Mouse (Mus musculus) Muller cell, postnatal 12 days (primary cell): ENCODE measurements around the gene Wap.
A peak's percentile ranks its signal among the peaks of the same experiment; 100 is the strongest.

Source experiments
- DNase-seq: peaks from one replicate; pipeline ENCODE4 v3.0.0-alpha.2; 2015; ENCODE audit errors: inconsistent ontology term

Wap gene

GRCm38 (mm10) chr11:6627731-6628130 is 10.7 kb downstream of the Wap start:
- no peak for DNase-seq

- no peak for DNase-seq
Observed at GRCm38 (mm10) chr11:6626388-6626772, 12.1 kb downstream of the Wap start.

- DNase-seq: peak; percentile 96
Observed at GRCm38 (mm10) chr11:6625478-6626387, 12.7 kb downstream of the Wap start, which contains the start of gene Tbrg4. Gene Tbrg4, minus strand, starts transcription at chr11:6626067.

- no peak for DNase-seq
Observed at GRCm38 (mm10) chr11:6624619-6625382, 13.6 kb downstream of the Wap start.

DNA sequence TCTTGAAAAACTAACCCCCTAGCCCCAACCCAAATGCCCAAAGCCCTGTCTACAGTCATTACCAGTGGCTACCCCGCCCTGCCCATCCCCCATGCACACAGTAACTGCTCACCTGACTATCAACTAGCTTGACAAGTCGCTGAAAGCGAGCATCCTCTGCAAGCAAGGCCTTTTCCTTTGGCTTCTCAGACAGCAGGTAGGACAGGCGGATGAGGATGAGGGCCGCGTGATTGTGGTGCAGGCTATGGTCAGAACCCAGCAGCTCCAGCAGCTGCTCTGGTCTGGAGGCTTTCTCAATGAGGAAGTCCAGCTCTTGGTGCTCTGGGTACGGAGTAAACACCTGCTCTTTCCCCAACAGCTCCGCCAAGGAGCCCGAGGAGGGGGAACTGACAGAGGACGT is 14.7 kb downstream of the Wap start:
- DNase-seq: no peak

- DNase-seq: no peak
Observed at GRCm38 (mm10) chr11:6615250-6616205, 22.9 kb downstream of the Wap start.

GRCm38 (mm10) chr11:6605491-6606399 is 32.7 kb downstream of the Wap start, which contains the start of gene Nacad:
Gene Nacad, minus strand, starts transcription at chr11:6606053.
- DNase-seq: peak; percentile 66

- no peak for DNase-seq
Observed at GRCm38 (mm10) chr11:6605021-6605481, 33.4 kb downstream of the Wap start.

GRCm38 (mm10) chr11:6604604-6604936 is 33.9 kb downstream of the Wap start:
- no peak for DNase-seq

DNA sequence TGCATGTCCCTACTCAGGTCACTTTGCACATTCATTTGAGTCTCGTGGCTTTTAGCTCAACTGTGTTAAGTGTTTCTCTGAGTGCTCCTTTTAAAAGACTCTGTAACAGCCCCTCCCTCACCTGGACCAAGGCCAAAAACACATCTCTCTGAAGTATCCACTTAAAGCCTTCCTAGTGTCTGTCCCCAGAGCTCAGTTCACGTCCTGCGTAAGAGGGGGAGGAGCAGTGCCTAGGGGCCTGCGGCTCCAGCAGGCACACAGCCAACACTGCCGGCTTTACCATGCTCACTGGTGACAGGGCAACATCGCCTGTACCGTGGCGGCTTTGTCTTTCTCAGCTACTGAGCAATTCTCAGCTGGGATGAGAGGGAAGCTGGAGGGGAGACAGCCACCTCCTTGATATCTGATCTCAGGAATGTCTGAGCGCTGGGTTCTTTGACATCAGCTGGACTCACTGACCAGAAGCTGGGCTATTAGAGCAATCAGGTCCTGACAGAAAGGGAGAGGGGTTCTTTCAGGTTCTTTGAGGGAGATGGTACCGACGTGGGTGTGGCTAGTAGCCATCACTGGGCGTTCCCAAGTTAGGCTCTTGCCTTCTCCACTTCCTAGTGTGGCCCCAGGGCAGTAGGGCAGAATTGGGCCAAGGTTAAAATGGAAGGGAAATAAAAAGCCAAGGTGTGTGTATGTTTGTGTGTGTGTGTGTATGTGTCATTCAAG is 34.4 kb downstream of the Wap start:
- DNase-seq: peak; percentile 66

DNA sequence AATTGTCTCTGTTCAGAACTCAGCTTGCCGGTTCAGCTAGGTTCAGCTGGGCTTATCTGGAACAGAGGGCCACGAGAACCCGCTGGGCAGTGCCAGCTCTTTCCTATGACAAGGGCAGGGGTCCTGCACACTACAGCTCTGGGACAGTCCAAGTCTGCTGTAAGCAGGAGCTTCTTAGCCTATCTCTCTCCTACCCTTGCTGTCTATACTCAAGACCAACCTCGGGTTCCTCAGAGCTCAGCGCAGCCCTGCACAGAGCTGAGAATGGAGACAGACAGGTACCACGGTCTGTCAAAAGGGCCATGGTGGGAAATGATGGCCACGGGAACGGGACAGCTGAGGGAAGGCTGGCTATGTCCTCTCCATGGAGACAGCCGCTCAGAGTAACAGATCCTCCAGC is 35.2 kb downstream of the Wap start:
- no peak for DNase-seq

GRCm38 (mm10) chr11:6602662-6603061 is 35.8 kb downstream of the Wap start:
- DNase-seq: no peak

- DNase-seq: no peak
Observed at GRCm38 (mm10) chr11:6601649-6602480, 36.6 kb downstream of the Wap start.

DNA sequence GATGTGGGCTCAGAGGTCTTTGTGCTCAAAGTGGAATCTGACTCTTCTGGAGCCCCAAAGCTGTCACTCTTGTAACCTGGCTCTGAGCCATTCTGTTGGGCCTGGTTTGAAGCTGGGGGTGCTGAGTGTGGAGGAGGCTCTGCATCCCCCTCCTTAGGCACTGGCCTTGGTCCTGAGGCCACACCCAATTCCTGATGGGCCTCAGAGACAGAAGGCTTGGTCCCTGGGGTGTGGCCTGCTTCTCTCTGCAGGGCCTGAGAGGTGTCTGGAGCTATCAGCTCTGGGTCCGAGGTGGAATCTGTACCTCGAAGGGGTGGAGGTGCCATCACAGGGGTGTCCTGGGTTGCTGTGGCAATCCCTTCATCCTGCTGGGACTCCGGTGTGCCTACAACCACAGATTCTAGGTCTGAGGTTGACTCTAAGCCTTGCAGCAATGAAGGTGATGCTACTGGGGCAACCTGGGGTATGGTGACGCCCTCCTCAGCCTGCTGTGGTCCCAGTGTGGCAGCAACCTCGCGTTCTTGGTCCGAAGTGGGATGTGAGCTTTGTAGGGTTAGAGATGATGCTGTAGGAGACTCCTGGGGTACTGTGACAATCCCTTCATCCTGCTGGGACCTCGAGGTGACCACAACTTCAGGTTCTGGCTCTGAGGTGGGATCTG is 38.0 kb downstream of the Wap start:
- DNase-seq: no peak

DNA sequence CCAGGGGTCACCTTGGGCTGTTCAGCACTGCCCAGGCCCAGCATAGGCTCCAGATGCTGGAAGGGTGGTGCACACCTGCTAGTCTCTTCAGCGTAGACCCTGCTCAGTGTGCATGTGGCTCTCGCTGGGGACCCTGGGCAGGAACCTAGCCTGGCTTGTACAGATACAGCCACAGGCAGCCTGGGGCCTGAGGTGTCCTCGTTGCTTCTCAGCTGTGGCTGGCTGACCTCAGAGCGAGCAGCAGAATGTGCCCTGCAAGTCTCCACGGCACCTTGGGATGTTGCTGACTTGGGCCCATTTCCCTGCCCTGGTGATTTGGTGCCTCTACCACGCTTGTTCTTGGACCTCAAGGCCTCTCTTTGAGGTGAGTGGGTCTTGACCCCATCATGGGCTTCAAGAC is 38.6 kb downstream of the Wap start:
- DNase-seq: no peak

- no peak for DNase-seq
Observed at GRCm38 (mm10) chr11:6599011-6599681, 39.3 kb downstream of the Wap start.

- DNase-seq: no peak
Observed at GRCm38 (mm10) chr11:6598191-6598889, 40.1 kb downstream of the Wap start.
